Mouse (Mus musculus) heart, adult 2 months (tissue): ENCODE results near the gene Icosl. TPM values are rescaled to one million over a fixed set of nuclear protein-coding genes. Genes with fewer than 3 reads are reported as not detected.

ENCODE experiments used
- DNase-seq, 2 experiments: peaks; one replicate each; pipeline ENCODE4 v3.0.0; 2021
- H3K27ac ChIP-seq: fragments of 200-600 bp; 2 replicates; pipeline ENCODE4 v1.8.1; 2022
- H3K27me3 ChIP-seq: fragments of 200-500 bp; 2 replicates; pipeline ENCODE4 v1.6.1; 2012; ENCODE audit warnings: mild to moderate bottlenecking, low read length, inconsistent platforms, mixed read lengths; ENCODE audit not compliant: control insufficient read depth, insufficient read depth
- H3K36me3 ChIP-seq: fragments of 200-500 bp; 2 replicates; pipeline ENCODE4 v1.6.1; 2012; ENCODE audit warnings: low read length, inconsistent platforms; ENCODE audit not compliant: control insufficient read depth, insufficient read depth
- H3K4me1 ChIP-seq: fragments of 200-500 bp; 2 replicates; pipeline ENCODE4 v1.6.1; 2011; ENCODE audit warnings: low read length; ENCODE audit not compliant: control insufficient read depth, insufficient read depth
- H3K4me3 ChIP-seq: fragments of 200-600 bp; 2 replicates; pipeline ENCODE4 v1.8.1; 2022
- H3K79me2 ChIP-seq: fragments of 200-500 bp; replicated peaks from 2 replicates; pipeline ENCODE4 v1.6.1; 2012; ENCODE audit warnings: mild to moderate bottlenecking, inconsistent platforms, low read length, moderate library complexity, mixed read lengths; ENCODE audit not compliant: control insufficient read depth, insufficient read depth
- H3K9ac ChIP-seq: fragments of 200-500 bp; 2 replicates; pipeline ENCODE4 v1.6.1; 2012; ENCODE audit warnings: low read depth, mild to moderate bottlenecking, control low read depth, inconsistent platforms, low read length, mixed read lengths
- CTCF ChIP-seq: fragments of 200-600 bp; IDR thresholded peaks from 2 replicates; pipeline ENCODE4 v1.8.1; 2022; ENCODE audit warnings: antibody characterized with exemption, mild to moderate bottlenecking, moderate library complexity
- EP300 ChIP-seq: fragments of 200-500 bp; IDR thresholded peaks from 2 replicates; pipeline ENCODE4 v1.6.1; 2011; ENCODE audit warnings: low read depth, low read length, control low read depth; ENCODE audit not compliant: insufficient read depth
- POLR2A ChIP-seq: fragments of 200-500 bp; IDR thresholded peaks from 2 replicates; pipeline ENCODE4 v1.6.1; 2011; ENCODE audit warnings: mild to moderate bottlenecking, low read depth, low read length, control low read depth; ENCODE audit not compliant: insufficient read depth
- WGBS: fragments of 180-500 bp; shearing (Covaris S2); methylation state at CpG from one replicate; pipeline ENCODE4 v1.1.7; 2018; 5-methylcytosine and 5-hydroxymethylcytosine counted together
- intact Hi-C: fragments of 180-260 bp; cut with DNase I; formaldehyde crosslinking; loops from one replicate; pipeline ENCODE4 v1.15.1; 2025
- polyA plus RNA-seq: library from polyadenylated mRNA; depleted of rRNA; stranded (reverse); fragments of >200 nt; gene quantifications from 2 replicates; pipeline ENCODE4 v1.2.3, GENCODE M21; 2012
- total RNA-seq, 2 experiments: library from RNA; stranded (reverse); gene quantifications; 2 replicates each; pipeline ENCODE4 v1.2.3; 2021

Icosl gene
- total and polyA plus RNA-seq, 3 experiments, result 5.8 to 8.4 (median 7.6) TPM

DNA sequence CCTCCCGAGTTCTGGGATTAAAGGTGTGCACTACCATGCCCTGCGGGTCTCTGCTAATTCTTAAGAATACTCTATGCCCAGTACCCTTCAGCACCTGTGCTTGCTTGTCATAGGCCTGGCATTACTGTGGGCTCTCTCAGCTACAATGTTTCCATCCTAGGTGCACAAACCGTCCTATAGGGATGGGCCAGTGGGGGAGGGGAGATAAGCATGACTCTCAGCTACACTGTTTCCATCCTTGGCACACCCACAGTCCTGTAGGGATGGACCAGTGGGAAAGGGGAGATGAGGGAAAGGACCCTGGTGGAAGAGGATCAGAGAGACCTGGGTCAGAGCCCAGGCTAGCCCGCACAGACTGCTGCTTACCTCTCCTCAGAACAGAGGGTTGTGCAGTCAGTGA, 32.0 kb upstream of the Icosl start:
- H3K9ac ChIP-seq, result no peak overlapping the region
- intact Hi-C loops, result no loop called here
- WGBS, result 74% methylated on average over 4 of the region's 4 CpGs

DNA sequence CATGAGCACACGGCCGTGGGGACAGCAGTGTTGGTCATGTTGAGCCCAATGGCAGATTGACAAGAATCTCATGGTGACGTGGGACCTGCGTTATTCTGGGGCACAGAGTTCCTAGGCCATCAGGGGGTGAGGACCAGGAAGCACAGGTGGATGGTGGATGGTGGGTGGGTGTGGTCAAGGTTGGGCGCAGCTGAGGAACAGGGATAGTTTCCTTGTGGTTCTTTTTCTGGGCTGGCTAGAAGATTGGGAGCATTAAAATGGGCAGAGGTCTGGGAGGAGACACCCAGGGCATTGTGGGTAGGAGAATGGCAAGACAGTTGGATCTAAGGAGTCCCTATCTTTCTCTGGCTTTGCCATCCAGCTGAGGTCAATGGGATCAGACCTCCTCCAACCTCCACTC, 27.5 kb upstream of the Icosl start, which contains the start of gene Dnmt3l:
TSS of gene Dnmt3l (plus strand) at position 301 of the 400 bp plus-strand sequence.
- H3K4me3 ChIP-seq, result no peak within 1 kb of the TSS
- no peaks in the 10 kb centered on the region for H3K79me2 ChIP-seq
- no peak for TF ChIP-seq EP300
- no peak for TF ChIP-seq CTCF
- TF ChIP-seq POLR2A, result no peak
- no peak within 1 kb of the TSS for H3K9ac ChIP-seq
- no peak within 1 kb of the TSS for H3K27ac ChIP-seq
- intact Hi-C loops, result no loop called here
- H3K36me3 ChIP-seq, result no peaks in the 10 kb centered on the region
- no peak for DNase-seq
- 90% methylated on average over 5 of the region's 5 CpGs for WGBS
- H3K27me3 ChIP-seq, result no peaks in the 10 kb centered on the region
- H3K4me1 ChIP-seq, result no peaks in the 10 kb centered on the region

More for the DNA sequence above, 32.0 kb upstream of the Icosl start:
- Histone ChIP-seq H3K79me2 (no peaks in the 10 kb centered on the region), H3K36me3 (no peaks in the 10 kb centered on the region), H3K4me1 (no peaks in the 10 kb centered on the region), H3K27ac (no peak overlapping the region), H3K4me3 (no peak overlapping the region), H3K27me3 (no peaks in the 10 kb centered on the region)
- no peak for DNase-seq
- no peak for TF ChIP-seq POLR2A
- no peak for TF ChIP-seq CTCF
- no peak for TF ChIP-seq EP300

DNA sequence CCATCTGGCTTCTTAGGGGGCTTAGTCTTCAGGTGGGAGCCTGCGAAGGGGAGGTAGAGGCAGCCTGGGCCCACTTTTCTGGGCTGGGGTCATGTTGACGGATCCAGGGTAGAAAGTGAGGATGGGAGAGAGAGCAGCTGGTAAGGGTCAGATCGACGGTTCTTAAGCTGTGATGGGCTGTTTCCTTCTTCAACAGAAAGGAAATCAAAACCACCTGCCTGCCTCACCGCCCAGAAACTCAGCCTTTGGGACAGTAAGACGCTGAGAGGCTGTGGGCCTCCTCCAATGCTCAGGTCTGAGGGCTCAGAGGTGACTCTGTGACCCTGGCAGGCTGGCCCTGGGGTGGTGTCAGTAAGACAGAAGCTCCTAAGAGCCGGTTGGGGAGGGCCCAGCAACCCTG, 27.0 kb upstream of the Icosl start:
- intact Hi-C loops, result no loop called here
- WGBS, result 74% methylated on average over 7 of the region's 7 CpGs
- H3K27me3 ChIP-seq, result no peaks in the 10 kb centered on the region
- no peaks in the 10 kb centered on the region for H3K79me2 ChIP-seq
- TF ChIP-seq CTCF, result no peak
- TF ChIP-seq POLR2A, result no peak
- TF ChIP-seq EP300, result no peak
- H3K4me1 ChIP-seq, result no peaks in the 10 kb centered on the region
- no peak overlapping the region for H3K4me3 ChIP-seq
- no peak overlapping the region for H3K27ac ChIP-seq
- no peak for DNase-seq
- no peaks in the 10 kb centered on the region for H3K36me3 ChIP-seq
- no peak overlapping the region for H3K9ac ChIP-seq

DNA sequence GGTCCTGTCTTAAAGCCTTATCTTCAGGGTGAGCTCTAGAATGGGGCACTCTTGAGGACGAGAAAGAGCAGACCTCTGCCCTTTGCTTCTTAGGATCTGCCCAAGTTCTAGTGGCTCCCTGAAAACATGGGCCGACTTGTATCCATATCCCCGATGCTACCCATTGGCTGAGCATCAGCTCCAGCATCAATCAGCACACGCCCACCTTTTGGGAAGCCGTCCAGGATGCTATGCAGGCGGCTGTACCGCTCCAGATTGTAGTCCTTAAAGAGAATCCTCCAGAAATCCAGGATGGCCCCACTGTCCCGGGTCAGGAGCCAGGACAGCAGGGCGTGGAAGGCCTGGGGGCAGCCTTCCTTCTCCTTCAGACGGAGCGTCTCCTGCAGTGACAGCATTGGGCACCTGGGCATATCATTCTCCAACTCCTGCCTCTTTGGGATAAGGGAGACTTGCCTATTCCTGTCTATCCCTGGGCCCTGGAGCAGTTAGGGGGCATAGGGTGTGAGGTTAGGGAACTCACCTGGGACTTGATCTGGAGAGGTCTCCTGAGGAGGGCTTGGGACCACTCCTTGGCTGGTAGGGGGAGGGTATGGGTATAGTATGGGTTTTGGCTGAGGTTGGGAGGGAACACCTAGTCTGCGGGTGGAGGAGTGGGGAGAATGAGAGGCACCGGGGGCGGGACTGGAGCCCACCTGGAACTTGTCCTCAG, 26.3 kb upstream of the Icosl start:
- H3K79me2 ChIP-seq, result no peaks in the 10 kb centered on the region
- TF ChIP-seq CTCF, result no peak
- no peak for TF ChIP-seq EP300
- TF ChIP-seq POLR2A, result no peak
- H3K4me1 ChIP-seq, result no peaks in the 10 kb centered on the region
- WGBS, result 60% methylated on average over 14 of the region's 14 CpGs
- H3K36me3 ChIP-seq, result no peaks in the 10 kb centered on the region
- no peak for DNase-seq
- intact Hi-C loops, result no loop called here
- H3K27me3 ChIP-seq, result no peaks in the 10 kb centered on the region
- no peak overlapping the region for H3K27ac ChIP-seq
- no peak overlapping the region for H3K9ac ChIP-seq
- no peak overlapping the region for H3K4me3 ChIP-seq

DNA sequence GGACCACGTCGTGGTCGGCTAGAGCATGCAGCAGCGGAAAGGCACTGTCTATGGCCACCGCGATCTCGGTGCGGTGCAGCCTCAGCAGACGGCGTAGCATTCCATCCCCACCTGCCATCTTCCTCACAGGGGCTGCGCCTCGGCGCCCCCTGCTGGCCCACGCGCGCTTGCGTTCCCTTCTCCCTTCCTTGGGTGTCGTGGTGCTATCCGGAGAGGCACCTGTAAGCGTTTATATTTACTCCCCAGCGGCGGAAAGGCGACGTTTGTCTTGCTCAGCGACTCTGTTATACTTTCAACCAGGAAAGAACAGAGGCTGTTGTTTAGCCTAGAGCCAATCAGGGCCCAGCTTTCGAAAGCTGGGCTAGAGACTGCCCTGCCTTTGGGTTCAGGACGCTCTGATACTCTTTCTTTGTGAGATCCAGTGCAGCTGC, 25.7 kb upstream of the Icosl start, which contains the start of gene Aire:
TSS of gene Aire (minus strand) at position 205 of the 431 bp plus-strand sequence.
- no peak within 1 kb of the TSS for H3K9ac ChIP-seq
- H3K4me1 ChIP-seq, result no peaks in the 10 kb centered on the region
- WGBS, result 8% methylated on average over 27 of the region's 27 CpGs
- TF ChIP-seq EP300 (no peak), CTCF (peak; percentile 90), POLR2A (no peak)
- no peaks in the 10 kb centered on the region for H3K79me2 ChIP-seq
- no peaks in the 10 kb centered on the region for H3K27me3 ChIP-seq
- no peaks in the 10 kb centered on the region for H3K36me3 ChIP-seq
- no peak within 1 kb of the TSS for H3K4me3 ChIP-seq
- no peak within 1 kb of the TSS for H3K27ac ChIP-seq
- intact Hi-C loops, result no loop called here
- DNase-seq, result peak; percentile 65 to 70

DNA sequence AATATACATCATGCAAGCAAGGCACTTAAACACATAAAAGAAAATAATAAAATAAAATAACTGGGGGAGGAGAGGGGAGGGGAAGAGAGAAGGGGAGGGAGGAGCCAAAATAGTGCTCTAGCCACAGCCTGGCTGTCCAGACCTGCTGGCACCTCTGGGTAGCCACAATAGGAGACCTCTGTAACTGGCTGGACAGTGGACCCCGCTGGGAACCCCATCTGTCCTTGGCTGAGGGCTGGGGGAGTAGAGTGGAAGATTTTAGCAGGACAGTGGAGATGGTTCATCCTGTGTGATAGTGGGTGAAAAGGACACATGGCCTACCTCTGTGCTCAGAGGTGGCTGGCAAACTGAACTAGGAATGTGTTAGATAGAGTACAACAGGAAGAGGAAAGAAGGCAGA, 24.6 kb upstream of the Icosl start:
- Histone ChIP-seq H3K4me1 (no peaks in the 10 kb centered on the region), H3K9ac (no peak overlapping the region), H3K27ac (no peak overlapping the region), H3K27me3 (no peaks in the 10 kb centered on the region), H3K79me2 (no peaks in the 10 kb centered on the region), H3K36me3 (no peaks in the 10 kb centered on the region), H3K4me3 (no peak overlapping the region)
- intact Hi-C loops, result no loop called here
- WGBS, result 71% methylated on average over 1 of the region's 1 CpGs
- no peak for TF ChIP-seq POLR2A
- TF ChIP-seq EP300, result no peak
- no peak for DNase-seq
